Mouse (Mus musculus) small intestine, adult 2 months (tissue): ENCODE measurements around the gene Zfp148. TPM values are rescaled to one million over a fixed set of nuclear protein-coding genes. Genes with fewer than 3 reads are reported as not detected.

Source experiments
- H3K27ac ChIP-seq: fragments of 200-500 bp; 2 replicates; pipeline ENCODE4 v1.5.1; 2012; ENCODE audit warnings: low read depth, low read length, control low read depth, inconsistent platforms; ENCODE audit not compliant: insufficient read depth
- H3K27me3 ChIP-seq: fragments of 200-500 bp; 2 replicates; pipeline ENCODE4 v1.6.1; 2012; ENCODE audit warnings: mild to moderate bottlenecking, moderate library complexity, low read length, inconsistent platforms; ENCODE audit not compliant: control insufficient read depth, insufficient read depth
- H3K36me3 ChIP-seq: fragments of 200-500 bp; 2 replicates; pipeline ENCODE4 v1.6.1; 2012; ENCODE audit warnings: mild to moderate bottlenecking, low read length, control low read depth, inconsistent platforms; ENCODE audit not compliant: control insufficient read depth, insufficient read depth
- H3K4me1 ChIP-seq: fragments of 200-500 bp; 2 replicates; pipeline ENCODE4 v1.6.1; 2012; ENCODE audit warnings: low read length, inconsistent platforms, mixed read lengths; ENCODE audit not compliant: control insufficient read depth, insufficient read depth, insufficient read length
- H3K4me3 ChIP-seq: fragments of 200-500 bp; 2 replicates; pipeline ENCODE4 v1.5.1; 2012; ENCODE audit warnings: low read depth, mild to moderate bottlenecking, control low read depth, inconsistent platforms, low read length, moderate library complexity
- CTCF ChIP-seq: fragments of 200-500 bp; IDR thresholded peaks from 2 replicates; pipeline ENCODE4 v1.5.1; 2012; ENCODE audit warnings: low read depth, mild to moderate bottlenecking, control low read depth, inconsistent platforms, low read length, moderate library complexity, mixed read lengths; ENCODE audit not compliant: insufficient replicate concordance, insufficient read length; ENCODE audit errors: extremely low read depth
- POLR2A ChIP-seq: fragments of 200-500 bp; IDR thresholded peaks from 2 replicates; pipeline ENCODE4 v1.6.1; 2012; ENCODE audit warnings: low read depth, mild to moderate bottlenecking, control low read depth, inconsistent platforms, low read length, moderate library complexity
- WGBS: fragments of 180-500 bp; shearing (Covaris S2); methylation state at CpG from one replicate; pipeline ENCODE4 v1.1.7; 2018; 5-methylcytosine and 5-hydroxymethylcytosine counted together
- polyA plus RNA-seq: library from polyadenylated mRNA; depleted of rRNA; stranded (reverse); fragments of >200 nt; gene quantifications from 2 replicates; pipeline ENCODE4 v1.2.3, GENCODE M21; 2012

The Zfp148 gene
- polyA plus RNA-seq, 1 experiment = 4.0 TPM

DNA sequence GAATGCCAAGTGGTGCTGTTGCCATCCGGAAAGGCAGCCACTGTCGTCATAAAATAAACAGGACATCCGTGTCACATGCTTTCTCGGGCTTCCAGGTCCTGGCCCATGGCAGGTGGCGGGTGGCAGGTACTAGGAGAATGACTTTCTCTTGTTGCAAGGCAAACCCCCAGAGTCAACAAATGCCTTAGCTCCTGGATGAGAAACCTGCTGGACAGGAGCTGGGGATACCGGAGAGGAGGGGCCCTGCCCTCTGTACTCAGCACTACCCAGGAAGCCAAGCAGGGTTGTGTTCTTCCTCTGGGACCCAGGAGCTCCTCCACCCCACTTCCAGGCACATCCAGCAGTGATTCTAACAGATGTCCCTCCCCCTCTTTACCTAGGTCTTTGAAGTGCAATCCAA lies 131.9 kb downstream of the Zfp148 start:
- no peaks in the 10 kb centered on the region for H3K27me3 ChIP-seq
- no peak overlapping the region for H3K4me3 ChIP-seq
- 22% methylated on average over 6 of the region's 6 CpGs for WGBS
- peak overlapping the region; percentile 24 for H3K27ac ChIP-seq
- no peaks in the 10 kb centered on the region for H3K36me3 ChIP-seq
- H3K4me1 ChIP-seq = peaks cover 6% of the 10 kb centered on the region
- no peak for TF ChIP-seq CTCF
- no peak for TF ChIP-seq POLR2A

DNA sequence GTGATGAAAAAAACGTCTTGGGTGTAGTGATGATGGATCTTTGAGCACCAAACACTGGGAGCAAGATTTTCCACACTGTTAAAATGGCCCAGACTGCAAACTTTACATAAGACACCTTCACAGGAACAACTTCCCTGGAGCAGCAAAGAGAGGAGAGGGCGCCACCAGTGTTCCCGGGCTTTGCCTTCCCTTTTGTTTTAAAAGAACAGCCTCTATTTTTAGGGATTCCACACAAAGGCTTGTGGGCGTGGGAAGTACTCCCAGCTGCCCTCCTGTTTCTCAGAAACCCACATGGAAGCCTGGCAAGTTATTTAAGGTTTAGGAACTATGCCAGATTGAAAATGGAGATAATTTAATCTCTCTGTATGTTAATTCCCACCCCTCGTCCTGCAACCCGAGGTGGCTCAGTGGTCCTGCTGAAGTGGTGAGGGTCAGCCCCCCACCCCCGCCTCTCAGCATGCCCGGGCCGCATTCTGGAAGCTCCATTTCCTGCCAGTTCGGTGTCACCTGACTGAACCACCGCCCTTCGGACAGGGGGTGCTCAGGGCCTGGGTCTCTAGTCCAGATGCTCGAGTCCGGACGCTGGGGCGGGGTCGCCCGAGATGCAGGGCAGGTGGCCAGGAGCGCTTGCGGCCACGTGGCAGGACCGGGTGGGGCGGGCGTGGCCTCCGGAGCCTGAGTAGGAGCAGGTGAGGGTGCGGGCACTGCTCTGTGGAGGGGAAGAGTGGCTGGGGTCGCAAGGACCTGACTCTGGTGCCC lies 136.3 kb downstream of the Zfp148 start, which contains the start of gene Slc12a8:
TSS of gene Slc12a8 (plus strand) at position 522 of the 759 bp plus-strand sequence.
- peak within 1 kb of the TSS; percentile 48 for H3K4me3 ChIP-seq
- peaks cover 9% of the 10 kb centered on the region for H3K4me1 ChIP-seq
- H3K36me3 ChIP-seq = no peaks in the 10 kb centered on the region
- WGBS = 11% methylated on average over 27 of the region's 27 CpGs
- peak within 1 kb of the TSS; percentile 41 for H3K27ac ChIP-seq
- H3K27me3 ChIP-seq = no peaks in the 10 kb centered on the region
- TF ChIP-seq POLR2A (no peak), CTCF (no peak)

DNA sequence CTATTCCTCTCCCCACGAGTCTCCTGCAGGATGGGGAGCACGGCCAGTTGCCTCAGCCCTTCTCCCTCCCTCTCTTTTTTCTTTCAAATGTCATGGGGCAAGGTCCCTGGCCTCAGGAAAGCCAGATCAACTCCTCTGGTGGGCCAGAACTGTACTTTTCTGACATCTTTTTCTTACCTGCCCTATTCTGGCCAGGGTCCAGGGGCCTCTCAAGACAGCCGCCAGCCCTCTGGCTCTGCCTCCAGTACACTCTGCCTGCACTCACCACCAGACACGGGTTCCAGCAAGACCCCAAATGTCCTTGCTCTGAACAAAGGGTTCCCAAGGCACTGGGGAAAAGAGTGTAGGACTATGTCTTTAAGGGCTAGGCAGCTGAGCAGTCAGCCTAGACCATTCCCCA lies 137.0 kb downstream of the Zfp148 start:
- WGBS = 15% methylated on average over 4 of the region's 4 CpGs
- Histone ChIP-seq H3K27me3 (no peaks in the 10 kb centered on the region), H3K4me3 (peak overlapping the region; percentile 48), H3K4me1 (peaks cover 11% of the 10 kb centered on the region), H3K27ac (peak overlapping the region; percentile 41), H3K36me3 (no peaks in the 10 kb centered on the region)
- TF ChIP-seq CTCF = no peak
- no peak for TF ChIP-seq POLR2A

DNA sequence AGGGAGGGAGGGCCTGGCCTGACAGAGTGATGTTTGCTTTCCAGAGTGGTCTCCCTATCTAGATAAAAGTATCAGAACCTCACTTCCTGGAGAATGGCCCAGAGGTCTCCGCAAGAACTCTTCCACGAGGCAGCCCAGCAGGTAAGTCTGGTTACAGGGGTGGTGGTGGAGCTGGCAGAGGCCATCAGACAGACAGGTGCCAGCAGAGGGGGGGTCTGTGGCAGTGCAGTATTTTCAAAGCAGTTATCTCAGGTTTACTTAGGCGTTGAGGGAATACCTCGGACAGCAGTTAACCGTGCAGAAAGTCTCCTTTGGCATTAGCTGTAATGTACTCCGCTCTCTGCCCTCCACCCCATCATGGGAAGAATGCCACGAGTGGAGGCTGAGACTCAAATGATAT lies 137.6 kb downstream of the Zfp148 start:
- 30% methylated on average over 7 of the region's 7 CpGs for WGBS
- TF ChIP-seq POLR2A = no peak
- TF ChIP-seq CTCF = no peak

DNA sequence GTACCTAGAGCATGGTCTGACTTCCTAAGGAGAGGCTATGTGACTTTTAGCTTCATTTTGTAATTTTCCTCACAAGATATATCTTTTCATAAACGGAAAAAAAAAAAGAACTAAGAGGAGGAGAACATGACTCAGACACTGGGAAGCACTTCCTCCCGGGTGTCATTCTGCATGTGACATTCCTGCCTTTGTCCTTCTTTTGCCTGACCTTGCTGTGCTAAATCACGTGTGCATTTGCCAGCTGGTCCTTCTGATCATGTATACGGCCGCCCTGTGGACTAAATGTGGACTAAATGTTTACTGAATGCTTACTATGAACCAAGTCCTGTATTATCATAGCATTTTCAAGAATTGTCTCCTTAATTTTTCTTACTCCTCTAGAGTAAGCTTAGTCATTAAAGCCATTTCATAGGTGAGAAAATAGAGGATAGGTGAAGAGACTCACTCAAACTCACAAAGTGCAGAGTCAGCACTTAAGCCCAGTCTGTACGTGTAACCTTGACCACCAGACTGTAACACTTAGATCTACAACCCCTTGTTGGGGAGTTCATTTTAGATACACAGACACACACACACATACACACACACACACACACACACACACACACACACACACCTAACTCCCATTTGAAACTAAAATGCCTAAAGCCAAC lies 139.4 kb downstream of the Zfp148 start:
- TF ChIP-seq POLR2A = no peak
- TF ChIP-seq CTCF = no peak
- 66% methylated on average over 6 of the region's 6 CpGs for WGBS
- Histone ChIP-seq H3K36me3 (no peaks in the 10 kb centered on the region), H3K27ac (no peak overlapping the region), H3K4me1 (peaks cover 11% of the 10 kb centered on the region), H3K27me3 (no peaks in the 10 kb centered on the region), H3K4me3 (no peak overlapping the region)

More for the DNA sequence above, 137.6 kb downstream of the Zfp148 start:
- Histone ChIP-seq H3K4me1 (peaks cover 11% of the 10 kb centered on the region), H3K36me3 (no peaks in the 10 kb centered on the region), H3K4me3 (peak overlapping the region; percentile 7; the same call in 1 of the 2 replicates), H3K27ac (no peak overlapping the region), H3K27me3 (no peaks in the 10 kb centered on the region)

DNA sequence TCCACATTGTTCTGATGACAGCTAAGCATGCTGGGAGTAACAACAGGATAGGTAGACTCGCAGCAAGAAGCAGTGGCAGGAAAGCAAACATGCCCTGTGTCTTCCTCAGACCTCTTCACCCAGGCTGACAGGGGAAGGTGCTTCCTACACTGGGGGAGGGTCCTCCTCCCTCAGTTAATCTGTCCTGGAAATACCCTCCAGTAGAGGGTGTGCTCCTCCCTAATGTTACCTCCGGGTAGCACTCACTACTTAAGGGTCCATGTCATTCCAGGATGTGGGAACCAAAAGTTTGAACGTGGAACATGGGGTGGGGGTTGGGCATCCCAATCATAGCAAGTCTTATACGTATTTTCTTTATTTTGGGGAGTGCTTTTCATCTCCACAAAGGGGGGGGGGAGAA lies 141.9 kb downstream of the Zfp148 start:
- Histone ChIP-seq H3K27ac (no peak overlapping the region), H3K36me3 (no peaks in the 10 kb centered on the region), H3K27me3 (no peaks in the 10 kb centered on the region), H3K4me3 (no peak overlapping the region), H3K4me1 (peaks cover 5% of the 10 kb centered on the region; the same call in 1 of the 2 replicates)
- WGBS = 35% methylated on average over 4 of the region's 4 CpGs
- TF ChIP-seq CTCF = no peak
- TF ChIP-seq POLR2A = no peak

DNA sequence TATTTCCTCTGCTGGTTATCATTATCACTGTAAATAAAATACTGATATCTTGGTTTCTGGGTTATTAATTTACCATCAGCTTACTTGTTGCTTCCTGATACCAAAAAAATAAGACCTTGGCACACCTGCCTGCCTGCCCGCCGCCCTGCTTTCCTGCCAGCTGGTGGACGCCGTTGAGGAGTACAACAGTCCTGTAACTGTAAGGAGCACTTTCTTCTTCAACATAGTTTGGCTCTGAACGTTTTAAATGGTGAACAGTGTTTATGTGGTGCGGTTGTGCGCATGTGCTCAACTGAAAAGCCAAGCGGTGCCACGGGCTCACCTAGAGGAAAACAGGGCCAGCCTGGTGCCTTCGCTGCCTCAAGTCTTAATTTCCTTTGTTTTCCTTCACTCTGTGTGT lies 142.9 kb downstream of the Zfp148 start:
- H3K4me1 ChIP-seq = peaks cover 4% of the 10 kb centered on the region; the same call in 1 of the 2 replicates
- no peak for TF ChIP-seq CTCF
- TF ChIP-seq POLR2A = no peak
- H3K27me3 ChIP-seq = no peaks in the 10 kb centered on the region
- peak overlapping the region; percentile 70 for H3K27ac ChIP-seq
- H3K36me3 ChIP-seq = no peaks in the 10 kb centered on the region
- 25% methylated on average over 10 of the region's 10 CpGs for WGBS
- peak overlapping the region; percentile 25 for H3K4me3 ChIP-seq
